Mouse (Mus musculus) cerebellum, adult 2 months (tissue): ENCODE data around the gene Mcm3ap. TPM values are rescaled to one million over a fixed set of nuclear protein-coding genes. Genes with fewer than 3 reads are reported as not detected.

Experiments used
- DNase-seq, 2 experiments: peaks; one replicate each; pipeline ENCODE4 v3.0.0; 2021
- H3K27ac ChIP-seq: fragments of 200-500 bp; 2 replicates; pipeline ENCODE4 v1.5.1; 2012; ENCODE audit warnings: low read length, control low read depth, inconsistent platforms; ENCODE audit not compliant: insufficient read depth
- H3K27me3 ChIP-seq: fragments of 200-500 bp; 2 replicates; pipeline ENCODE4 v1.6.1; 2012; ENCODE audit warnings: inconsistent platforms, mild to moderate bottlenecking, low read length, moderate library complexity; ENCODE audit not compliant: control insufficient read depth, insufficient read depth
- H3K4me1 ChIP-seq: fragments of 200-500 bp; 2 replicates; pipeline ENCODE4 v1.6.1; 2011; ENCODE audit warnings: low read length; ENCODE audit not compliant: control insufficient read depth, insufficient read depth
- H3K4me3 ChIP-seq: fragments of 200-500 bp; replicated peaks from 2 replicates; pipeline ENCODE3; 2011; ENCODE audit warnings: mild to moderate bottlenecking, low read depth, low read length, control low read depth; ENCODE audit not compliant: insufficient read depth
- CTCF ChIP-seq: fragments of 200-500 bp; IDR thresholded peaks from 2 replicates; pipeline ENCODE4 v1.5.1; 2011; ENCODE audit warnings: low read depth, mild to moderate bottlenecking, control low read depth, low read length, moderate library complexity, borderline replicate concordance; ENCODE audit not compliant: insufficient read depth
- POLR2A ChIP-seq: fragments of 200-500 bp; IDR thresholded peaks from 2 replicates; pipeline ENCODE4 v1.6.1; 2011; ENCODE audit warnings: low read length, control low read depth, borderline replicate concordance; ENCODE audit not compliant: insufficient read depth
- WGBS: fragments of 180-500 bp; shearing (Covaris S2); methylation state at CpG from one replicate; pipeline ENCODE4 v1.1.7; 2018; 5-methylcytosine and 5-hydroxymethylcytosine counted together
- polyA plus RNA-seq: library from polyadenylated mRNA; depleted of rRNA; stranded (reverse); fragments of >200 nt; gene quantifications from 2 replicates; pipeline ENCODE4 v1.2.3, GENCODE M21; 2012

The Mcm3ap gene
- polyA plus RNA-seq, 1 experiment = 51.5 TPM

- no peak for DNase-seq
- TF ChIP-seq POLR2A = no peak
- Histone ChIP-seq H3K27ac (no peak overlapping the region), H3K4me1 (no peaks in the 10 kb centered on the region), H3K4me3 (no peak overlapping the region), H3K27me3 (no peaks in the 10 kb centered on the region)
- WGBS = 65% methylated on average over 9 of the region's 9 CpGs
Observed at GRCm38 (mm10) chr10:76537619-76538018, 68.9 kb downstream of the Mcm3ap start.

- Histone ChIP-seq H3K27ac (no peak overlapping the region), H3K4me3 (no peak overlapping the region), H3K27me3 (no peaks in the 10 kb centered on the region), H3K4me1 (no peaks in the 10 kb centered on the region)
- no peak for TF ChIP-seq POLR2A
- no peak for TF ChIP-seq CTCF
- no peak for DNase-seq
- 94% methylated on average over 11 of the region's 11 CpGs for WGBS
Observed at GRCm38 (mm10) chr10:76541336-76542085, 72.8 kb downstream of the Mcm3ap start.

- no peaks in the 10 kb centered on the region for H3K4me1 ChIP-seq
- WGBS = 89% methylated on average over 10 of the region's 10 CpGs
- TF ChIP-seq CTCF (no peak), POLR2A (no peak)
- H3K4me3 ChIP-seq = no peak overlapping the region
- DNase-seq = no peak
- no peaks in the 10 kb centered on the region for H3K27me3 ChIP-seq
- no peak overlapping the region for H3K27ac ChIP-seq
Observed at GRCm38 (mm10) chr10:76542636-76543375, 74.1 kb downstream of the Mcm3ap start.

GRCm38 (mm10) chr10:76546566-76546965 is 77.8 kb downstream of the Mcm3ap start:
- no peak for TF ChIP-seq CTCF
- no peak for TF ChIP-seq POLR2A
- 87% methylated on average over 8 of the region's 8 CpGs for whole genome bisulfite sequencing
- no peak overlapping the region for H3K27ac ChIP-seq

GRCm38 (mm10) chr10:76548218-76548617 is 79.5 kb downstream of the Mcm3ap start:
- TF ChIP-seq POLR2A (no peak), CTCF (no peak)
- H3K27ac ChIP-seq = no peak overlapping the region
- H3K4me1 ChIP-seq = no peaks in the 10 kb centered on the region
- DNase-seq = no peak
- no peaks in the 10 kb centered on the region for H3K27me3 ChIP-seq
- 90% methylated on average over 8 of the region's 8 CpGs for WGBS
- no peak overlapping the region for H3K4me3 ChIP-seq

More at GRCm38 (mm10) chr10:76546566-76546965, 77.8 kb downstream of the Mcm3ap start:
- Histone ChIP-seq H3K27me3 (no peaks in the 10 kb centered on the region), H3K4me1 (no peaks in the 10 kb centered on the region), H3K4me3 (no peak overlapping the region)
- no peak for DNase-seq

- Histone ChIP-seq H3K4me3 (no peak overlapping the region), H3K4me1 (no peaks in the 10 kb centered on the region), H3K27ac (no peak overlapping the region), H3K27me3 (no peaks in the 10 kb centered on the region)
- 87% methylated on average over 5 of the region's 5 CpGs for WGBS
- DNase-seq = no peak
- TF ChIP-seq CTCF (no peak), POLR2A (no peak)
Observed at GRCm38 (mm10) chr10:76550458-76550857, 81.7 kb downstream of the Mcm3ap start.

GRCm38 (mm10) chr10:76551556-76551955 is 82.8 kb downstream of the Mcm3ap start:
- no peak overlapping the region for H3K4me3 ChIP-seq
- H3K4me1 ChIP-seq = no peaks in the 10 kb centered on the region
- WGBS = 53% methylated on average over 3 of the region's 3 CpGs
- DNase-seq = no peak
- no peak for TF ChIP-seq CTCF
- no peak for TF ChIP-seq POLR2A
- H3K27me3 ChIP-seq = no peaks in the 10 kb centered on the region
- no peak overlapping the region for H3K27ac ChIP-seq

GRCm38 (mm10) chr10:76554061-76554460 is 85.3 kb downstream of the Mcm3ap start:
- H3K4me3 ChIP-seq = no peak overlapping the region
- DNase-seq = no peak
- no peaks in the 10 kb centered on the region for H3K4me1 ChIP-seq
- no peak overlapping the region for H3K27ac ChIP-seq
- no peaks in the 10 kb centered on the region for H3K27me3 ChIP-seq
- TF ChIP-seq CTCF = no peak
- TF ChIP-seq POLR2A = no peak
- 86% methylated on average over 5 of the region's 5 CpGs for WGBS
